Mouse (Mus musculus) liver, adult 2 months (tissue): ENCODE results near the gene Park7. TPM values are rescaled to one million over a fixed set of nuclear protein-coding genes. Genes with fewer than 3 reads are reported as not detected.
A peak's percentile ranks its signal among the peaks of the same experiment; 100 is the strongest.

Experiments
- DNase-seq: peaks from one replicate; pipeline ENCODE4 v3.0.0-alpha.2; 2011; ENCODE audit warnings: low read depth, low spot score; ENCODE audit errors: extremely low read depth
- H3K27ac ChIP-seq: fragments of 200-500 bp; replicated peaks from 2 replicates; pipeline ENCODE4 v1.5.1; 2012; ENCODE audit warnings: low read depth, mild to moderate bottlenecking, control low read depth, inconsistent platforms, low read length; ENCODE audit not compliant: insufficient read depth
- H3K27me3 ChIP-seq: fragments of 200-500 bp; 2 replicates; pipeline ENCODE4 v1.6.1; 2012; ENCODE audit warnings: mild to moderate bottlenecking, moderate library complexity, low read length, inconsistent platforms; ENCODE audit not compliant: control insufficient read depth, insufficient read depth
- H3K36me3 ChIP-seq: fragments of 200-500 bp; 2 replicates; pipeline ENCODE4 v1.6.1; 2012; ENCODE audit warnings: low read length, inconsistent platforms; ENCODE audit not compliant: control insufficient read depth, insufficient read depth
- H3K4me1 ChIP-seq: fragments of 200-500 bp; 2 replicates; pipeline ENCODE4 v1.6.1; 2011; ENCODE audit warnings: low read length; ENCODE audit not compliant: control insufficient read depth, insufficient read depth
- H3K4me3 ChIP-seq: fragments of 200-500 bp; 2 replicates; pipeline ENCODE4 v1.5.1; 2011; ENCODE audit warnings: low read depth, mild to moderate bottlenecking, control low read depth, low read length, moderate library complexity; ENCODE audit not compliant: insufficient read depth
- H3K79me2 ChIP-seq: fragments of 200-500 bp; 2 replicates; pipeline ENCODE4 v1.6.1; 2012; ENCODE audit warnings: inconsistent platforms, mild to moderate bottlenecking, low read length, moderate library complexity; ENCODE audit not compliant: control insufficient read depth, insufficient read depth
- H3K9ac ChIP-seq: fragments of 200-500 bp; 2 replicates; pipeline ENCODE4 v1.6.1; 2012; ENCODE audit warnings: low read depth, mild to moderate bottlenecking, control low read depth, inconsistent platforms, low read length
- CTCF ChIP-seq: fragments of 200-500 bp; IDR thresholded peaks from 2 replicates; pipeline ENCODE4 v1.5.1; 2011; ENCODE audit warnings: low read depth, low read length, control low read depth
- POLR2A ChIP-seq: fragments of 200-500 bp; IDR thresholded peaks from 2 replicates; pipeline ENCODE4 v1.6.1; 2011; ENCODE audit warnings: low read length, control low read depth; ENCODE audit not compliant: insufficient read depth; ENCODE audit errors: extremely low read depth
- WGBS: fragments of 180-500 bp; shearing (Covaris S2); methylation state at CpG from one replicate; pipeline ENCODE4 v1.1.7; 2018; 5-methylcytosine and 5-hydroxymethylcytosine counted together
- polyA plus RNA-seq: library from polyadenylated mRNA; depleted of rRNA; stranded (reverse); fragments of >200 nt; gene quantifications from 2 replicates; pipeline ENCODE4 v1.2.3, GENCODE M21; 2012; rRNA removed
- total RNA-seq: library from RNA; depleted of rRNA; stranded (reverse); fragments of >200 nt; gene quantifications from 2 replicates; pipeline ENCODE4 v1.2.3, GENCODE M21; 2014; rRNA removed

The Park7 gene
- total RNA-seq = 281 and 324 TPM in 2 replicates
- 148 and 191 TPM in 2 replicates for polyA plus RNA-seq

DNA sequence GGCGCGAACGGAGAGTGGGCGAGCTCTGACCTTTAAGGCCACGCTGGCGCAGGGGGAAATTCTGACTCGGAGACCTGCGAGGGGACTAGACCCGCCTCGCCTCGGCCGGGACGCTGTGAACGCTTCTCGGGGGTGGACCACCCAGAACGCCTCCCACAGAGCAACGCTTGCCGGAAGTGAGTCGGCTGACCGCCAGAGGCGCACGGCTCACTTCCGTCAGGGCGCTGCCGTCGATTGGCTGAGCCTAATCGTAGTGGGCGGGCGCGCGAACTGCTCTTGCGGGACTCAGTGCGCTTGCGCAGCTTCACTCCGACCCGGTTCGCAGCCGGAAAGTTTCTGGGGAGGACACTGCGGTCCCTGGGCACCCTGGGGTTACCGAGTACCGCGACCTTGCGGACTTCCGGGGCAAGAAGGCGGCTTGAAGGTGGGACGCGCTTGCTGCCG, at the start of gene Park7, which contains the start of gene Tnfrsf9:
Gene Park7, minus strand, starts transcription at position 148 of the 444 bp plus-strand sequence.
Gene Tnfrsf9, plus strand, starts transcription at position 273 of the 444 bp plus-strand sequence.
- Histone ChIP-seq H3K9ac (peak within 1 kb of the TSS; percentile 81), H3K27me3 (no peaks in the 10 kb centered on the region), H3K4me1 (peaks cover 8% of the 10 kb centered on the region; the same call in 1 of the 2 replicates), H3K27ac (peak within 1 kb of the TSS; percentile 83), H3K79me2 (no peaks in the 10 kb centered on the region), H3K4me3 (peak within 1 kb of the TSS; percentile 79), H3K36me3 (no peaks in the 10 kb centered on the region)
- TF ChIP-seq POLR2A (peak; percentile 76), CTCF (peak; percentile 69)
- WGBS = under 1% methylated on average over 48 of the region's 48 CpGs
- peak; percentile 93 for DNase-seq

DNA sequence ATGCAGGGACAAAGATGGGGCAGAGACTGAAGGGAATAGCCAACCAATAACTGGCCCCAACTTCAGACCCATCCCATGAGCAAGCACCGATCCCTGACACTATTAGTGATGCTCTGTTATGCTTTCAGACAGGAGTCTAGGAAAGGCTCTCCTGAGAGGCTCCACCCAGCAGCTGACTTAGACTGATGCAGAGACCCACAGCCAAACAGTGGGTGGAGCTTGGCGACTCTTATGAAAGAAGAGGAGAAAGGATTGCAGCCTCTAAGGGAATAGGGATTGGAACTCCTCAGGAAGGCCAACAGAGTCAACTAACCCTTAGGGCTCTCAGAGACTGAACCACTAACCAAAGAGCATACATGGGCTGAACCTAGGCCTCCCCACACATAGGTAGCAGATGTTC, 49.5 kb upstream of the Park7 start:
- H3K9ac ChIP-seq = no peak overlapping the region
- no peaks in the 10 kb centered on the region for H3K36me3 ChIP-seq
- no peak overlapping the region for H3K27ac ChIP-seq
- H3K79me2 ChIP-seq = no peaks in the 10 kb centered on the region
- DNase-seq = no peak
- WGBS = 75% methylated on average over 2 of the region's 2 CpGs
- H3K27me3 ChIP-seq = no peaks in the 10 kb centered on the region
- H3K4me1 ChIP-seq = no peaks in the 10 kb centered on the region
- TF ChIP-seq CTCF (no peak), POLR2A (no peak)
- H3K4me3 ChIP-seq = no peak overlapping the region

DNA sequence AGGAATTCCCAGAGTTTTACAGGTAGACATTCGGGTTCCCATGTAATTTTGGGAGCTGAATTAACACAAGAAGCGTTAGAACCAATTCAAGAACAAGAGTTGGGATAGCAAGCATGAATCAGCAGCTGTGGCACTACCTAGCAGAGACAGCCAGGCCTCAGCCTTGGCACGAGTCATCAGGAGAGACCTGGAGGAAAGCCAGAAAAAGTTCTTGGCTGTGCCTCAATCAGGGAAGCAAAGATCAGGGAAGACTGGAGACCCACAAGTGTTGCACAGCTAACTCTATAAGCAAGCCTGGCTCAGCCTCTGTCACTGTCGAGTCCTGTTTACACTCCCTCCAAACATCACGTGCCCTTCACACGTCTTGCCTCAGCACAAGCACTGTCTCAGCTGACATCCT, 48.0 kb upstream of the Park7 start:
- WGBS = 25% methylated on average over 6 of the region's 6 CpGs
- H3K4me1 ChIP-seq = no peaks in the 10 kb centered on the region
- TF ChIP-seq POLR2A (no peak), CTCF (no peak)
- DNase-seq = peak; percentile 75
- no peak overlapping the region for H3K27ac ChIP-seq
- H3K9ac ChIP-seq = no peak overlapping the region
- H3K79me2 ChIP-seq = no peaks in the 10 kb centered on the region
- H3K4me3 ChIP-seq = no peak overlapping the region
- H3K36me3 ChIP-seq = no peaks in the 10 kb centered on the region
- H3K27me3 ChIP-seq = no peaks in the 10 kb centered on the region

DNA sequence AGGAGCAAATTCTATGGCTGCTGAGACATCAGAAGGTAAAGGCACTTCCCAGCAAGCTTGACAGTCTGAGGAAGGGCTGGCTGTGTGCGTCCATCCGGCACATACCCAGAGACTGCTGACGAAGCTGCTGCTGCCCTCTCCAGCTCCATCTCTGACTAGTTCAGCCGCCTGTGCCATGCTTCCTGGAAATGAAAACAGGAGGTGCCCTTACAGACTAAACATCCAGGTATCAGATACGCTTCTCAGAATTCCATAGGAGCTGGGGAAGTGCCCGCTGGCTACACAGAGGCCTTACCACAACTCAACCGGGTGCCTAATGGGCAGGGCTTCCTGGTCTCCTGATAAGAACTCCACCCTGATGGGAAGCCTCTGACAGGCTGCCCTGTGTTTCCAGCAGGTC, 44.3 kb upstream of the Park7 start:
- no peak overlapping the region for H3K27ac ChIP-seq
- H3K79me2 ChIP-seq = no peaks in the 10 kb centered on the region
- H3K27me3 ChIP-seq = no peaks in the 10 kb centered on the region
- no peak for DNase-seq
- WGBS = 78% methylated on average over 7 of the region's 7 CpGs
- no peaks in the 10 kb centered on the region for H3K4me1 ChIP-seq
- no peak overlapping the region for H3K4me3 ChIP-seq
- no peak overlapping the region for H3K9ac ChIP-seq
- no peak for TF ChIP-seq POLR2A
- TF ChIP-seq CTCF = no peak
- H3K36me3 ChIP-seq = no peaks in the 10 kb centered on the region

DNA sequence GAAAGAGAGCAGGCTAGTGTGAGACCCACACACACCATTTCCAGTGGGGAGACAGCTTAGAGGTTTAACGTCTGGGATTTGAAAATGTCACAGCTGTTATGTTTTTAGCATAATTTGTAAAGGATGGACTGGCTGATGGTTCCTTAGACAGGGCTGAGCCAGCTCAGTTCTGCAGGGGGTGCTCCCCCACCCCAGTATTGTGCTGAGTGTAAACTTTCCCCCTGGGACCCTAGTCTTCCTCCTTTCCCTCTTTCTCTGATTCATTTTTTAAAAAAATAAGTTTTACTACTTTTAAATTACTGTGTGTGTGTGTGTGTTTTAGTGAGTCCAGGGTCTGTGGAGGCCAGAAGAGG, 42.8 kb upstream of the Park7 start:
- H3K79me2 ChIP-seq = no peaks in the 10 kb centered on the region
- no peak overlapping the region for H3K27ac ChIP-seq
- no peak overlapping the region for H3K4me3 ChIP-seq
- DNase-seq = no peak
- TF ChIP-seq CTCF (no peak), POLR2A (no peak)
- no peaks in the 10 kb centered on the region for H3K36me3 ChIP-seq
- WGBS = 63% methylated on average over 1 of the region's 1 CpGs
- no peak overlapping the region for H3K9ac ChIP-seq
- no peaks in the 10 kb centered on the region for H3K4me1 ChIP-seq
- no peaks in the 10 kb centered on the region for H3K27me3 ChIP-seq

DNA sequence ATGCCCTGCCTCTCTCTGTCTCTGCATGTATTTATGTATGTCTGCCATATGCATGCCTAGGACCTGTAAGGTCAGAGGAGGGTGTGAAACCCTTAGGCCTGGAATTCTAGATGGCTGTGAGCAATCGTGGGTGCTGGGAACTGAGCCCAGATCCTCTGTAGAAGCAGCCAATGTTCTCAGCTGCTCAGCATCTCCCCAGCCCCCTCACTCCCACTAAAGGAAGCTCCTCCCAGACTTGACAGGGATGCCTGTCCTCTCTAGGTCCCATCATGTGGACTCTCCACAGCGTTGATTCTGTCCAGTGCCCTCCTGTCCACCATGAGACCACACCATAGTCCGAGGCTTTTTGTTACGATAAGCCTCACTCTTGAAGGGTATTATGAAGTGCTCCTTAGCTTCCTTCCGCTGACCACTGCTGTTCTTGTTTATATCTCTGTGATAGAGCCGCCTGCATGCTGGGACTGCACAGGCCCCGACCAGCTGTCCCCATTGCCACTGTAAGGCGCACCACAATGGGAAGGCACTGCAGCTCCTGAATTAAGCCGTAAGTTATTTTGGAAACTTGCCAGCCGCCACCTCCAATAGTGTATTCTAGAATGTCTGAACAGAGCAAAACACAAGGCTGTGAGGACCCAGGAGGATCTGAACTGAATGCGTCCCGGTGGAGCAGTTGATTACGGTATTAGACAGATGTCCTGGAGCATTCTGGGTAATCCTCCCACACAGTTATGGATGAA, 42.3 kb upstream of the Park7 start:
- Histone ChIP-seq H3K4me3 (no peak overlapping the region), H3K36me3 (no peaks in the 10 kb centered on the region), H3K27ac (no peak overlapping the region), H3K9ac (no peak overlapping the region), H3K4me1 (no peaks in the 10 kb centered on the region), H3K79me2 (no peaks in the 10 kb centered on the region), H3K27me3 (no peaks in the 10 kb centered on the region)
- no peak for DNase-seq
- 84% methylated on average over 13 of the region's 13 CpGs for WGBS
- TF ChIP-seq CTCF (no peak), POLR2A (no peak)
